Mouse (Mus musculus) midbrain, embryonic 12.5 days (tissue): ENCODE results near the gene Rnf181. TPM values are rescaled to one million over a fixed set of nuclear protein-coding genes. Genes with fewer than 3 reads are reported as not detected.
A peak's percentile ranks its signal among the peaks of the same experiment; 100 is the strongest.

Experiments used
- ATAC-seq: fragments of 200-750 bp; cut with Nextera tagmentation; 2 replicates; pipeline ENCODE4 v1.8.0; 2017; ENCODE audit warnings: low read depth, moderate TSS enrichment, moderate library complexity; ENCODE audit not compliant: low FRiP score
- H3K27ac ChIP-seq: fragments of 300-500 bp; sonication (generic); replicated peaks from 2 replicates; pipeline ENCODE4 v1.5.1; 2016; ENCODE audit warnings: mild to moderate bottlenecking
- H3K27me3 ChIP-seq: fragments of 300-500 bp; sonication (generic); 2 replicates; pipeline ENCODE4 v1.6.1; 2016; ENCODE audit warnings: mild to moderate bottlenecking
- H3K36me3 ChIP-seq: fragments of 300-500 bp; sonication (generic); 2 replicates; pipeline ENCODE4 v1.6.1; 2016
- H3K4me1 ChIP-seq: fragments of 300-500 bp; sonication (generic); 2 replicates; pipeline ENCODE4 v1.6.1; 2016
- H3K4me2 ChIP-seq: fragments of 300-500 bp; sonication (generic); replicated peaks from 2 replicates; pipeline ENCODE4 v1.6.1; 2016; ENCODE audit warnings: mild to moderate bottlenecking, moderate library complexity
- H3K4me3 ChIP-seq: fragments of 300-500 bp; sonication (generic); 2 replicates; pipeline ENCODE4 v1.5.1; 2016; ENCODE audit warnings: mild to moderate bottlenecking
- H3K9ac ChIP-seq: fragments of 300-500 bp; sonication (generic); replicated peaks from 2 replicates; pipeline ENCODE4 v1.6.1; 2016; ENCODE audit warnings: mild to moderate bottlenecking, moderate library complexity
- H3K9me3 ChIP-seq: fragments of 300-500 bp; sonication (generic); 2 replicates; pipeline ENCODE4 v1.6.1; 2016; ENCODE audit warnings: mild to moderate bottlenecking
- WGBS: fragments of 180-500 bp; shearing (Covaris S2); methylation state at CpG from one replicate; pipeline ENCODE4 v1.1.7; 2016; 5-methylcytosine and 5-hydroxymethylcytosine counted together
- polyA plus RNA-seq: library from polyadenylated mRNA; unstranded; fragments of >200 nt; fragmentation: Nextera tagmentation; extraction: Ambion mirVana; gene quantifications from 2 replicates; pipeline ENCODE4 v1.2.1, GENCODE M21; 2016

The Rnf181 gene
- polyA plus RNA-seq, 1 experiment from 2014 or later = 98.1 TPM

GRCm38 (mm10) chr6:72356001-72356532 lies 10.7 kb downstream of the Rnf181 start:
- Histone ChIP-seq H3K9me3 (no peaks in the 10 kb centered on the region), H3K27me3 (peaks cover 10% of the 10 kb centered on the region), H3K4me2 (peak overlapping the region; percentile 94), H3K9ac (peak overlapping the region; percentile 67), H3K27ac (no peak overlapping the region), H3K4me3 (peak overlapping the region; percentile 59), H3K4me1 (peaks cover 27% of the 10 kb centered on the region), H3K36me3 (peaks cover 34% of the 10 kb centered on the region)
- ATAC-seq = peak; percentile 29; the same call in 1 of the 2 replicates
- 32% methylated on average over 7 of the region's 8 CpGs for WGBS

DNA sequence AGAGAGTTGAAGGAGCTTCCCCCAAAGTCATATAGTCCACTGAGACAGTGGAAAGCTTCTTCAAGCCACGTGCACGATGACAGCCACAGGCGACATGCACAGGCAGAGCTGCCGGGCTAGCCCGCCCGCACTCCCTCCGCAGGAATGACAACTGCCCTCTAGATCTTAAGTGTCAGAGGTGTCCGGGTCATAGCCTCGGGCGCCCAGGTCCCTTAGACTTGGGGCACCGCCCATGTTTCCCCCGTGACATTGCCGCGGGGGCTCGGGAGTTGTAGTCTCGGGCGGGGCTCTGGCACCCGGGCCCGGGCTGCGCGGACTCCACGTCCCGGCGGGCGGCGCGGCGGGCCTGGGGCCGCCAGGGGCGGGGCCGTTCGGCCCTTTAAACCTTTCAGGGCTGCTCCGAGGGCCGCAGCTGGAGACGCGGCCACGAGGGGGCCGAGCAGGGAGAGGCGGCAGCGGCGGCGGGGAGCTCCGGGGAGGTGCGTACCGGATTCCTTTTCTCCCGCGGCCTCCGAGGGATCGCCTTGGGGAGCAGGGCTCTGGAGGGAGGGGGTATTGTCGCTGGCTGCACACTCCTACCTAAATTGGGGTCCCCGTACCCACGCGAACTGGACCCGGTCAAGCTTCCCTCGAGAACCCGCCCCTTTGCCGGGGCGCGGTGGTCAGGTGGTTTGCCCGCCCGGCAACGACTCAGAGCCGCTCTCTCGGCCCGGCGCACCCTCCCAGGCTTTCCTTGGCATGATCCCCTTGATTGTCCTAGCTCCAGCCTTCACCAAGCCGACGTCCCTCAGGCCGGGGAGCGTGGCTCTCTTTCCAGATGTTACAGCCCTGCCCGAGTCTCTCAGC lies 11.5 kb downstream of the Rnf181 start, which contains the start of gene Tmem150a:
TSS of gene Tmem150a (plus strand) at position 382 of the 846 bp plus-strand sequence.
- WGBS = under 1% methylated on average over 59 of the region's 71 CpGs
- ATAC-seq = peak; percentile 91
- Histone ChIP-seq H3K9me3 (no peaks in the 10 kb centered on the region), H3K4me2 (peak within 1 kb of the TSS; percentile 94), H3K9ac (peak within 1 kb of the TSS; percentile 67), H3K36me3 (peaks cover 37% of the 10 kb centered on the region), H3K4me3 (peak within 1 kb of the TSS; percentile 59), H3K27ac (peak within 1 kb of the TSS; percentile 17), H3K27me3 (peaks cover 10% of the 10 kb centered on the region), H3K4me1 (peaks cover 23% of the 10 kb centered on the region)

DNA sequence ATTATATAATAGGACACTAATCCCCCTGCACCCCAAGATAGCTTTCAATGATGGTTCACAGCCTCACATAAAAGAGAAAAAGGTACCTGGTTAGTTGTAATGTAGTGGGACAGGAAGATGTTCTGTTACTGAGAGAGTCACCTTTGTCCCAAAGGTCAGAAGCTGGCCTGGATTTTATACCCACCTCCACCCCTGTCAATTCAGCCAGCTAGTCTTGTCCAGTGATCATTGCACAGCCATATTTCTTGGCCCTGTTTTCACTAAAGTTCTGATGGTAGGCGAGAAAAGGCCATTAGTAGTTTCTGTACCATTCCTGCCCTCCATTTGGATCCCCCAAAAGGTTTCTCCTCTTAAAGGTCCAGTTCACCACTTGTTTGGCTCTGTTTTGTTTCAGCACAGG lies 12.7 kb downstream of the Rnf181 start:
- Histone ChIP-seq H3K4me2 (no peak overlapping the region), H3K4me3 (no peak overlapping the region), H3K9me3 (no peaks in the 10 kb centered on the region), H3K9ac (no peak overlapping the region), H3K27me3 (peaks cover 10% of the 10 kb centered on the region), H3K4me1 (peaks cover 21% of the 10 kb centered on the region), H3K36me3 (peaks cover 37% of the 10 kb centered on the region), H3K27ac (no peak overlapping the region)
- WGBS = 90% methylated on average over 1 of the region's 1 CpGs
- no peak for ATAC-seq

DNA sequence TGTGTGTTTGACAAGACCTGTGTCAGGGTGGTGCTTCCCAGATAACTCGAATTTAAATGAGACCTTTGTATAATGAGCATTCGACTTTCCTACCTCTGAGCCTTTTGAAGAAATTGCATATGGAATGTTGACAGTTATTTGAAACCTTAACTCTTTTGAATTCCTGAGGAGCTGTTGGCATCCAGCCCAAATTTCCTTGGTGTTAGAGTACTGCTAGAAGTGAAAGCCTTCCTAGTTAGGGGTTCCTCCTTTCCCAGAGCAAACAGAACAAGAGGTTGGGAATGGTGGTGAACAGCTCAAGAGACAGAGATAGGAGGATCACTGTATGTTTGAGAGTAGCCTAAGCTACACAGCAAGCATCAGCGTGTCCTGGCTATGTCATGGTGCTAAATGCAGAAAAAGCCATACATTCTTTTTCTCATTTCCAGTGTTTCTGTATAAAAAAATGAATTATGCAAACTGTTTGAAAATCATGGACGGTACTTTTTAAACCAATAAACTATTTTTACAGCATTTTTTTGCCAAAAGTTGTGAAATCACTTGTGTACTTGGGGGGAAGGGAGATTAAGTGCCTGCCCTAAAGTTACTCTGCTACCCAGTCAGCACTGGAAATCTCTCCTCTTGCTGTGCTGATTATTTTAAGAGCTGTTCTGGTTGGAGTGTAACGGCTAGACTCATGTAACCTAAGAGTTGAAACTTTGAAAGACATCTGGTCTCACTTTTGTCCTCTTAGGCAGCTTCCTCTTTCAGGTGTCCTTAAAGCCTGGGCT lies 13.9 kb downstream of the Rnf181 start:
- H3K27me3 ChIP-seq = peaks cover 10% of the 10 kb centered on the region
- 77% methylated on average over 5 of the region's 5 CpGs for WGBS
- H3K4me3 ChIP-seq = no peak overlapping the region
- peaks cover 33% of the 10 kb centered on the region for H3K36me3 ChIP-seq
- no peaks in the 10 kb centered on the region for H3K9me3 ChIP-seq
- peaks cover 31% of the 10 kb centered on the region for H3K4me1 ChIP-seq
- H3K9ac ChIP-seq = no peak overlapping the region
- no peak for ATAC-seq
- no peak overlapping the region for H3K4me2 ChIP-seq
- no peak overlapping the region for H3K27ac ChIP-seq

DNA sequence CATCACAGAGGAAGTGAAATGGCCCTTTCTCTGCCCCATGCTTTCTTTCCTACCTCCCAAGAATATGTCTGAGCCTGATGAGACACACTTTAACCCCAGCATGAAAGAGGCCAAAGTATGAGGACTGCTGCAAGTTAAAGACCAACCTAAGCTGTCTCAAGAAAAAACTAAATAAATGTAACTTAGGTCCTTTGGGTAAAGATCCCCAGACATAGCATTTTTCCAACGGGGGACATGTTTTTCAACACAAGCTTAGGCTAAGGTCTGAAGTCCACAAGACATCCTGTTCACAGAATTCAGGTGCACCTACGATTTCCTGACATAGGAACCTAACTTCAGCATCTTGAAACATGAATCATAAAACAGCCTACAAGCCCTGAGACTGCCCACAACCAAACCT lies 16.5 kb downstream of the Rnf181 start:
- ATAC-seq = no peak
- Histone ChIP-seq H3K4me1 (peaks cover 32% of the 10 kb centered on the region), H3K27me3 (peaks cover 6% of the 10 kb centered on the region), H3K36me3 (peaks cover 28% of the 10 kb centered on the region), H3K9me3 (no peaks in the 10 kb centered on the region), H3K4me3 (no peak overlapping the region), H3K9ac (no peak overlapping the region), H3K27ac (no peak overlapping the region), H3K4me2 (no peak overlapping the region)
- WGBS = 87% methylated on average over 2 of the region's 2 CpGs

GRCm38 (mm10) chr6:72348411-72348810 lies 18.3 kb downstream of the Rnf181 start:
- H3K27me3 ChIP-seq = no peaks in the 10 kb centered on the region
- ATAC-seq = no peak
- peak overlapping the region; percentile 74 for H3K4me2 ChIP-seq
- H3K4me3 ChIP-seq = peak overlapping the region; percentile 87; the same call in 1 of the 2 replicates
- no peak overlapping the region for H3K9ac ChIP-seq
- 87% methylated on average over 10 of the region's 10 CpGs for WGBS
- H3K4me1 ChIP-seq = peaks cover 35% of the 10 kb centered on the region
- H3K27ac ChIP-seq = no peak overlapping the region
- peaks cover 28% of the 10 kb centered on the region for H3K36me3 ChIP-seq
- no peaks in the 10 kb centered on the region for H3K9me3 ChIP-seq

DNA sequence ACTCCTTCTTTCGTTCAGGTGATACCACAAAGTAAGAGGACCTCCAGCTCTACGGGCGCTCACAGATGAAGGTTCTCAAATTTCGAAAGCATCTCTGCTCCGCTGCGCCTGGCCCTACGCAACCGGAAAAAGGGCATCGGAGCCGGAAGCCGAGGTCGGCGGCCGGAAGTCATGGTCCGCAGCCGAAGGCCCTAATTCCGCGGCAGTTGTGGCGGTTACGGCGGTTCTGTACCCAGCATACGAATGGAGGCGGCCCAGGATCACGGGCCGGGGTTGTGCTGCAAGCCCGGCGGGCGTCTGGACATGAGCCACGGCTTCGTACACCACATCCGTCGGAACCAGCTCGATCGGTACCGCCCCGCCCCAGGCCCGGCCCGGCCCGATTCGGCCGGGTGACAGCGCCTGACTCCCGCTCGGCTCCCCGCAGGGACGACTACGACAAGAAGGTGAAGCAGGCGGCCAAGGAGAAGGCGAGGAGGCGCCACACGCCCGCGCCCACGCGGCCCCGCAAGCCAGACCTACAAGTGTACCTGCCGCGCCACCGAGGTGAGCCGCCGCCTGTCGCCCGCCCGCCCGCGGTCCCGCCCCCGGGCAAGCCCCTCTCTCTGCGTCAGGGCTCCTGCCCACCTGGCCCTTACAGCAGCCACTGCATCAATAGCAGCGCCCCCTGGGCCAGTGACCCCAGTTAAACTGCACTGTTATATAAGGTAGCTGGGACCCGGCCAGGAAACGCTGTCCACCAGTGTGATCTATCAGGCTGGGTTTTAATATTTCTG lies 19.4 kb downstream of the Rnf181 start, which contains the start of gene 0610030E20Rik:
TSS of gene 0610030E20Rik (plus strand) at position 152 of the 776 bp plus-strand sequence.
- Histone ChIP-seq H3K27me3 (no peaks in the 10 kb centered on the region), H3K4me3 (peak within 1 kb of the TSS; percentile 87), H3K36me3 (peaks cover 29% of the 10 kb centered on the region), H3K4me2 (peak within 1 kb of the TSS; percentile 74), H3K9me3 (no peaks in the 10 kb centered on the region), H3K4me1 (peaks cover 36% of the 10 kb centered on the region), H3K27ac (peak within 1 kb of the TSS; percentile 85), H3K9ac (peak within 1 kb of the TSS; percentile 89)
- ATAC-seq = peak; percentile 82
- under 1% methylated on average over 61 of the region's 72 CpGs for WGBS

DNA sequence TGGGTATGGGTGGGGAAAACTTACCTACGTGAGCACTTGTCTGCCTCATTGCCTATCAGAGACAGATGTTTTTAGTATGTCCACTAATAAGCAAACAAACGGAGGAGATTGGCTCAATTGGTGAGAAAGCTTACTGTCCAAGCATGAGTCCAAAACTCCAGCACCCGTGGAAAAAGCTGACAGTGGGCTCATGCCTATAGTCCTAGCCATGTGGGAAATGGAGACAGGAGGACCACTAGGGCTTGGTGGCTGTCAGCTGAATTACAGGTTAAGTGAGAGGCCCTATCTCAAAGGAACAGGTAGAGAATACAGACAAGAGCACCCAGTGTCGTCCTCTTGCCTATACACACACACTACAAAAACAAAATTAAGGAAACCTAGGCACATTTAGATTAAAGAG lies 20.5 kb downstream of the Rnf181 start:
- H3K4me2 ChIP-seq = peak overlapping the region; percentile 74; the same call in 1 of the 2 replicates
- H3K4me3 ChIP-seq = 0 out of 2 replicates have a peak overlapping the region, but pooled peaks have one; percentile 87
- 82% methylated on average over 4 of the region's 4 CpGs for WGBS
- H3K36me3 ChIP-seq = peaks cover 32% of the 10 kb centered on the region
- H3K27me3 ChIP-seq = no peaks in the 10 kb centered on the region
- H3K4me1 ChIP-seq = peaks cover 35% of the 10 kb centered on the region
- H3K27ac ChIP-seq = no peak overlapping the region
- ATAC-seq = no peak
- no peaks in the 10 kb centered on the region for H3K9me3 ChIP-seq
- H3K9ac ChIP-seq = no peak overlapping the region

GRCm38 (mm10) chr6:72345633-72346032 lies 21.1 kb downstream of the Rnf181 start:
- Histone ChIP-seq H3K4me3 (peak overlapping the region; percentile 79; the same call in 1 of the 2 replicates), H3K27ac (no peak overlapping the region), H3K9ac (no peak overlapping the region), H3K9me3 (no peaks in the 10 kb centered on the region), H3K4me2 (peak overlapping the region; percentile 97), H3K27me3 (no peaks in the 10 kb centered on the region), H3K36me3 (peaks cover 27% of the 10 kb centered on the region), H3K4me1 (peaks cover 35% of the 10 kb centered on the region)
- ATAC-seq = no peak
- WGBS = 54% methylated on average over 6 of the region's 6 CpGs

DNA sequence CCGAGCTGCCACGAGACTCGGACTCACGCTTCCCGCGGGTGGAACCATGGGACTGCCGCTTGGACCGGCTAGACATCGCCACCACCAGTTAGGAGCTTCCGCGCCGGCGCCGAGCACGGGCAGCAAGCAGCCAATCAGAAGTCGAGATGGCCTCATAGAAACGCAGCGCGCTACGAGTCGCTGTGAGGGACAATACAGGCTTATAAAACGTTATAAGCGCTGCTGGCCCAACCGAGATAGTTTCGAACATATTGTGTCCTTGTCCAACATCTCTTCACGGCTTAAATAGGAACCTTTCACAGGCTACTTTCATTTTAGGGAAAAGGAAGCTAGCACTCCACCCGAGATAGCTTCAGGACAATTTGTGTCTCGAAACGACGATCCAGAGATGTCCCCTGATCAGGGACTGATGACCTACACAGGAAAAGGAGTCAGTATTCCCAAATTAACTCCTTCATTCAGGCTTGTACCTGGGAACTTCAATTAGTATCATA lies 21.6 kb downstream of the Rnf181 start, which contains the start of gene Usp39:
TSS of gene Usp39 (minus strand) at position 111 of the 494 bp plus-strand sequence.
- WGBS = under 1% methylated on average over 30 of the region's 30 CpGs
- H3K27ac ChIP-seq = peak within 1 kb of the TSS; percentile 64
- peak; percentile 72 for ATAC-seq
- peak within 1 kb of the TSS; percentile 97 for H3K4me2 ChIP-seq
- peaks cover 22% of the 10 kb centered on the region for H3K36me3 ChIP-seq
- H3K4me1 ChIP-seq = peaks cover 35% of the 10 kb centered on the region
- H3K4me3 ChIP-seq = peak within 1 kb of the TSS; percentile 79
- no peaks in the 10 kb centered on the region for H3K9me3 ChIP-seq
- no peaks in the 10 kb centered on the region for H3K27me3 ChIP-seq
- peak within 1 kb of the TSS; percentile 85 for H3K9ac ChIP-seq
